Mouse (Mus musculus) heart, adult 2 months (tissue): ENCODE results near the gene Iqsec3. TPM values are rescaled to one million over a fixed set of nuclear protein-coding genes. Genes with fewer than 3 reads are reported as not detected.

Experiments
- DNase-seq, 2 experiments: peaks; one replicate each; pipeline ENCODE4 v3.0.0; 2021
- H3K27ac ChIP-seq: fragments of 200-600 bp; 2 replicates; pipeline ENCODE4 v1.8.1; 2022
- H3K27me3 ChIP-seq: fragments of 200-500 bp; 2 replicates; pipeline ENCODE4 v1.6.1; 2012; ENCODE audit warnings: mild to moderate bottlenecking, low read length, inconsistent platforms, mixed read lengths; ENCODE audit not compliant: control insufficient read depth, insufficient read depth
- H3K36me3 ChIP-seq: fragments of 200-500 bp; 2 replicates; pipeline ENCODE4 v1.6.1; 2012; ENCODE audit warnings: low read length, inconsistent platforms; ENCODE audit not compliant: control insufficient read depth, insufficient read depth
- H3K4me1 ChIP-seq: fragments of 200-500 bp; 2 replicates; pipeline ENCODE4 v1.6.1; 2011; ENCODE audit warnings: low read length; ENCODE audit not compliant: control insufficient read depth, insufficient read depth
- H3K4me3 ChIP-seq: fragments of 200-600 bp; 2 replicates; pipeline ENCODE4 v1.8.1; 2022
- H3K79me2 ChIP-seq: fragments of 200-500 bp; replicated peaks from 2 replicates; pipeline ENCODE4 v1.6.1; 2012; ENCODE audit warnings: mild to moderate bottlenecking, inconsistent platforms, low read length, moderate library complexity, mixed read lengths; ENCODE audit not compliant: control insufficient read depth, insufficient read depth
- H3K9ac ChIP-seq: fragments of 200-500 bp; 2 replicates; pipeline ENCODE4 v1.6.1; 2012; ENCODE audit warnings: low read depth, mild to moderate bottlenecking, control low read depth, inconsistent platforms, low read length, mixed read lengths
- CTCF ChIP-seq: fragments of 200-600 bp; IDR thresholded peaks from 2 replicates; pipeline ENCODE4 v1.8.1; 2022; ENCODE audit warnings: antibody characterized with exemption, mild to moderate bottlenecking, moderate library complexity
- EP300 ChIP-seq: fragments of 200-500 bp; IDR thresholded peaks from 2 replicates; pipeline ENCODE4 v1.6.1; 2011; ENCODE audit warnings: low read depth, low read length, control low read depth; ENCODE audit not compliant: insufficient read depth
- POLR2A ChIP-seq: fragments of 200-500 bp; IDR thresholded peaks from 2 replicates; pipeline ENCODE4 v1.6.1; 2011; ENCODE audit warnings: mild to moderate bottlenecking, low read depth, low read length, control low read depth; ENCODE audit not compliant: insufficient read depth
- WGBS: fragments of 180-500 bp; shearing (Covaris S2); methylation state at CpG from one replicate; pipeline ENCODE4 v1.1.7; 2018; 5-methylcytosine and 5-hydroxymethylcytosine counted together
- intact Hi-C: fragments of 180-260 bp; cut with DNase I; formaldehyde crosslinking; loops from one replicate; pipeline ENCODE4 v1.15.1; 2025
- long read RNA-seq: library from polyadenylated mRNA; stranded (forward); transcript quantifications from one replicate; pipeline ENCODE4 v2.0.0, GENCODE M21; 2021
- polyA plus RNA-seq: library from polyadenylated mRNA; depleted of rRNA; stranded (reverse); fragments of >200 nt; gene quantifications from 2 replicates; pipeline ENCODE4 v1.2.3, GENCODE M21; 2012; rRNA removed
- total RNA-seq, 2 experiments: library from RNA; stranded (reverse); gene quantifications; 2 replicates each; pipeline ENCODE4 v1.2.3; 2021

Iqsec3 gene
- under 1 TPM; 0.48 to 0.50 TPM for total RNA-seq
- polyA plus RNA-seq: 0.41 and 0.47 TPM in 2 replicates
- long read RNA-seq, partial matches to known transcripts: 0 of 1 reads
- long read RNA-seq, other reads (novel, unspliced or antisense): 1 of 1 reads

DNA sequence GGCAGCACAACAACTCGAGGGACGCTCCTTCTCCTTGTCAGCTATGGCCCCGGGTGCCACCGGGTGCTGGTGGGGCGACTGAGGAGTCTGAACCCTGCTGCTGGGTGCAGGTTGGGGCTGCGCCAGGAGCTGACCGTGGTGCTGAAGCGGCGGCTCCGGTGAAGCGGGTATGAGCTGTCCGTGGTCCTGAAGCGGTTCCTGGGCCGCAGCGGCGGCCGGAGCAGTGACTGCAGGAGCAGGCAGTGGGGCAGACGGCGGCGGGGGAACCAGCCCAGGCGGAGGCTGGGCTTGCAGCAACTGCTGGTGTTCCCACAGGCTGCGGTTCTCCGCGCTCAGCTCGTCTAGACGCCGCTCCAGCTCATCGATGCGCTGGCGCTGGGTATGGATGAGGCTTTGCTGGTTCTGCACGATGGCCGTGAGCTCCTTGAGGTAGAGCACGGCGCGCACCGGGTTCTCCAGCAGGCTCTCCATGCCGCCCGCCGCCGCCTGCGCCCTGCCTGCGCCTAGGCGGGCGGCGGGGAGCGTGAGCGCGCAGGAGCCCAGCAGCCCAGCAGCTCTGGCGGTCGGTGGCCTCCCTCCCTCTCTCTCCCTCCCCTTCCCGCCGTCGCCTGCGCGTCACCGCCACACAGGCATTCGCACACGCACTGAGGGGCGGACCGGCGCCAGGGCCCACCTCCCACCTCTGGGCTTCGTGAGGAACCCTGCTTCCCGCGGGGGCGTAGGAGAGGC is at the start of gene Iqsec3:
Gene Iqsec3 (minus strand): TSS at position 586 of the 729 bp plus-strand sequence.
- H3K27me3 ChIP-seq: peaks cover 3% of the 10 kb centered on the region; the same call in 1 of the 2 replicates
- peak; percentile 79 to 91 for DNase-seq
- TF ChIP-seq CTCF (no peak), POLR2A (no peak), EP300 (no peak)
- intact Hi-C loops: loop anchor here (5.0 kb wide), 1 partner anchor 136 kb away; no protein-coding TSS in a partner anchor
- WGBS: 1% methylated on average over 65 of the region's 65 CpGs
- no peaks in the 10 kb centered on the region for H3K79me2 ChIP-seq
- H3K27ac ChIP-seq: no peak within 1 kb of the TSS
- H3K9ac ChIP-seq: no peak within 1 kb of the TSS
- H3K4me1 ChIP-seq: no peaks in the 10 kb centered on the region
- no peaks in the 10 kb centered on the region for H3K36me3 ChIP-seq
- no peak within 1 kb of the TSS for H3K4me3 ChIP-seq

DNA sequence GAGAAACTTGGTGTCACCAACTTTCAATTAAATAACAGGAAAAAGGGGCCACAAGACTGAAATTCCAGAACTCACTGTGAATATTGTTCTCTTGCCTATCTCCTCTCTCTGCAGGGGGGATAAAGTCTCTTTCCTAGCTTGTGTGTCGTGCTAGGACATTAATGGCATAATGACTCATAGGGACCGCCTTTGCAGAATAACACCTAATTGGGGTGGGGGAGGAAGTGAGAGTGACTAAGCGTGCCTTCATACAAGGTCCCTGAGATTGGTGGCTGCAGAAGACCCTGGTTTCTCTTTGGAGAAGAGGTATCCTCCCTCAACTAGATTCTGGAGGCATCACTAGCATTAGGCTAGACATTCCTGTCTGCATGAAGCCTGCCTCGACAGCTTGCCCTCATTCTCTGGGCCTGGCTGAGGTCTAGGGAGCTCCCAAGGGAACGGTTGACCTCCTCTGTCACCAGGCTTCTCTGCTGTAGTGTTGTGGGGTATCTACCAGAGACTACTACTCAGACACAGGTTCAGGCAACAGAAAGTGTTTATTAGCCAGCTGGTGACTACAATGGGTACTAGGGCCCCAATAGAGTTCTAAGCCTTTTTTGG is 48.7 kb upstream of the Iqsec3 start:
- 69% methylated on average over 5 of the region's 5 CpGs for WGBS

DNA sequence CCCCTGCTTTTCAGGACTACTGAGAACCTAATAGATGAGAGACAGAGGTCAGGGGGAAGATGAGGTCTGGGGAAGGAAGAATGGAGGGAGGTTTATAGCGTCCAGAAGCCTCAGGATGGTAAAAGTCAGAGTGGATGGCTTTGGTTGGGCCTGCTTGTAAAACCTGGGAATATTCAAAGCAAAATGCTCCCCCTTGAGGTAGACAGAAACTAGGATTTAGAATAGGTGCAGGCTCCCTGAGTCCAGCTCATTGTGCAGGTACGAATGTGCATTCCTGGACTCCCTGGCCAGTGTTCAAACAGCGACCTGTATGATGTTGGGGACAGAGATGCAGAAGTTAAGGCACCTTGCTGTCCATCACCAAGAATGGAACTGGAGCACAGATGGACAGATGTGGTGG is 47.6 kb upstream of the Iqsec3 start:
- Histone ChIP-seq H3K4me1 (peaks cover 4% of the 10 kb centered on the region; the same call in 1 of the 2 replicates), H3K36me3 (no peaks in the 10 kb centered on the region), H3K4me3 (no peak overlapping the region), H3K27ac (no peak overlapping the region), H3K9ac (no peak overlapping the region), H3K79me2 (no peaks in the 10 kb centered on the region), H3K27me3 (no peaks in the 10 kb centered on the region)
- peak in 1 of 2 experiments; percentile 1 for DNase-seq
- no peak for TF ChIP-seq CTCF
- 74% methylated on average over 3 of the region's 3 CpGs for WGBS
- intact Hi-C loops: no loop called here

More for the DNA sequence above, 48.7 kb upstream of the Iqsec3 start:
- Histone ChIP-seq H3K9ac (no peak overlapping the region), H3K27me3 (no peaks in the 10 kb centered on the region), H3K36me3 (no peaks in the 10 kb centered on the region), H3K79me2 (no peaks in the 10 kb centered on the region), H3K27ac (no peak overlapping the region), H3K4me1 (peaks cover 4% of the 10 kb centered on the region; the same call in 1 of the 2 replicates), H3K4me3 (no peak overlapping the region)
- intact Hi-C loops: no loop called here
- DNase-seq: peak in 1 of 2 experiments; percentile 5
- TF ChIP-seq CTCF (no peak), POLR2A (no peak), EP300 (no peak)

DNA sequence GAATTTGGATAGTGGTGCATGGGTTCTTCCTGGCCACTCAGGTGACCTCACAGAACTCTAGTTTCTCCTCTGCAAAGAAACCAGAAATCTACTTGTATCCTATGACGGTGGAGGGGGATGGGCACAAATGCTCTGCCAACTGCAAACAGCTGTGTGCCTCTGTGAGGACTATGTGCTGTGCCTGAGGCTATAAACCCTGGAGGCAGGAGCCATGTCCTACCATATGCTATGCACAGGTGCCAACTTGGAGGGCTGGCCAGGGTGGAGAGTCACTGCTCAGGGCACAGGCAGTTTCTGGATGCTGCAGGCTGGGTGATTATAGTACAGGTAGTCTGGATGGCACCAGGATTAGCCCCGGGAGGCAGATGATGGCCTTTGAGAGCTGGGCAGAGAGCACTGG is 46.4 kb upstream of the Iqsec3 start:
- intact Hi-C loops: no loop called here
- no peaks in the 10 kb centered on the region for H3K27me3 ChIP-seq
- peak in 1 of 2 experiments; percentile 9 for DNase-seq
- no peak overlapping the region for H3K27ac ChIP-seq
- H3K9ac ChIP-seq: no peak overlapping the region
- WGBS: 67% methylated on average over 2 of the region's 2 CpGs
- no peaks in the 10 kb centered on the region for H3K36me3 ChIP-seq
- TF ChIP-seq EP300 (no peak), CTCF (no peak)
- H3K79me2 ChIP-seq: no peaks in the 10 kb centered on the region
- no peak overlapping the region for H3K4me3 ChIP-seq
- peaks cover 3% of the 10 kb centered on the region; the same call in 1 of the 2 replicates for H3K4me1 ChIP-seq

DNA sequence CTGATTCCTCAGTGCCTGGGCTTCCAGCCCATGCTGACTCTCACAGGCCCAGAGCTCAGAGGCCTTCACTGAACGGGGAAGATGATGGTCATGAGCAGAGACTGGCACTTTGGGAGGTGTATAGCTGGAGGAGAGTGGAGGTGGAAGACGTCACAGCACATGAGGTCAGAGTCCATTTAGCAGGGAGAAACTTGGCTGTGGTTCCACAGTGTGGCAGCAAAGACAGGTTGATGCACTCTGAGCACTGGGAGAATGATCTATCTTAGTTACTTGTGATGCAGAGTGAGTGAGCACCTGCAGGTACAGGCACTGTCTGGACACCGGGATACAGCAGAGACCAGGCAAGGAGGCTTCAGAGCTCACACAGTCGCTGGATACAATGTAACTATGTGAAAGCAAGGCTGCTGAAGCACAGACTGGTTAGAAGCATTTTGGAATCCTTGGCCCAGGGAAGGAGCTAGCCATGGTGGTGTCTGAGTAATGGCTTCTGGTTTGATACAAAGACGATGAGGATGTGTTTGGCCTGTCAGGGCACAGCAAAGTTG is 45.9 kb upstream of the Iqsec3 start:
- 71% methylated on average over 5 of the region's 5 CpGs for WGBS
- H3K79me2 ChIP-seq: no peaks in the 10 kb centered on the region
- no peak overlapping the region for H3K27ac ChIP-seq
- TF ChIP-seq EP300: no peak
- no peak for TF ChIP-seq POLR2A
- TF ChIP-seq CTCF: no peak
- H3K9ac ChIP-seq: no peak overlapping the region
- H3K36me3 ChIP-seq: no peaks in the 10 kb centered on the region
- peak in 1 of 2 experiments; percentile 2 for DNase-seq
- intact Hi-C loops: no loop called here
- peaks cover 2% of the 10 kb centered on the region; the same call in 1 of the 2 replicates for H3K4me1 ChIP-seq
- H3K4me3 ChIP-seq: no peak overlapping the region
- no peaks in the 10 kb centered on the region for H3K27me3 ChIP-seq

DNA sequence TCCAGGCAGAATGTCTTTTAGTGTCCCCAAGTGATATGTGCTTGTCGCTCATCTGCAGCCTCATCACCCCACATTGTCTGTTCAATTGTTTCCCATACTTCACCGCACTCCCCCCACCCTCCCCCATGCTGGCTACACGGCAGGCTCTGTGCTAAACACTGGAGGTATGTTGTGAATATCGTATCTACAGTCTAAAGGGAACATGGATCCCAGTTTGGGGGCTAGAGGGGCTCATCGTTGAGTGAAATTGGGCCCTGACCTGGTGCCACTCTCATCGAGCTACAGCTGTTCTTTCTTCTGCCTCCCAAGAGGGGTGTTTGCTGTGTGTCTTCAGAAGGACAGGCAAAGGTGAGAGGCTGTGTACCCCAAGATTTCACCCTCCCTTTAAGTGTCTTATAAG is 44.2 kb upstream of the Iqsec3 start:
- Histone ChIP-seq H3K27me3 (no peaks in the 10 kb centered on the region), H3K27ac (no peak overlapping the region), H3K9ac (no peak overlapping the region), H3K79me2 (no peaks in the 10 kb centered on the region), H3K4me1 (no peaks in the 10 kb centered on the region), H3K36me3 (no peaks in the 10 kb centered on the region), H3K4me3 (no peak overlapping the region)
- 76% methylated on average over 6 of the region's 6 CpGs for WGBS
- DNase-seq: no peak
- intact Hi-C loops: no loop called here
- TF ChIP-seq EP300 (no peak), CTCF (no peak), POLR2A (no peak)
